Mouse (Mus musculus) adrenal gland, postnatal 4 days (tissue): ENCODE results near the gene Tpbpb. TPM values are rescaled to one million over a fixed set of nuclear protein-coding genes. Genes with fewer than 3 reads are reported as not detected.
"Not testable (repeated sequence)": the region's sequence is repeated elsewhere in the genome, so short reads cannot be mapped to it uniquely, and the experiment has no call there.

Experiments used
- DNase-seq, 2 experiments: peaks; one replicate each; pipeline ENCODE4 v3.0.0; 2021 to 2022; ENCODE audit warnings: low spot score in 2 of 2, mixed read lengths in 2 of 2
- long read RNA-seq, 2 experiments: library from polyadenylated mRNA; stranded (forward); transcript quantifications; one replicate each; pipeline ENCODE4 v2.0.0; 2021
- total RNA-seq, 2 experiments: library from RNA; stranded (reverse); gene quantifications; 2 replicates each; pipeline ENCODE4 v1.2.3; 2021

The Tpbpb gene
- total RNA-seq, result not detected
- long read RNA-seq, experiment 1, result 0 reads
- long read RNA-seq, experiment 2, result 0 reads

DNA sequence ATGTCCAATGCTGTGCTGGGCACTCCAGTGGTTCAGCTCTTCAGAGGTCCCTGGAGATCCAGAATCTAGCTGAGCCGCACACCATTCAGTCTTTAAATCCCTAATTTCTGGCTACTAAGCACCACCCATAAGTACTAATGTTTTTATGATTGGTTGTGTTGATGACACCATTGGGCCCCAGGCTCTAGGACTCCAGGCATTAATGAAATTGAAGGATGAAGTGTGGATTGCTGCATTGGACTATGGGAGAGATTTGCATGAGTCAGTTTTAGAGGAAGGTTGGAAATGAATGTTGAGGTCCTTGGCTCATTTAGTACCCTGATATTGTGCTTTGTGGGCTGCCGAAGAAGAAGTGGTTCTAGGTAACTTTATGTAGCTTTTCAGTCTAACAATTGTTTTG lies at the start of gene Tpbpb:
TSS of gene Tpbpb (minus strand) at position 101 of the 400 bp plus-strand sequence.
- DNase-seq, result not testable (repeated sequence)

DNA sequence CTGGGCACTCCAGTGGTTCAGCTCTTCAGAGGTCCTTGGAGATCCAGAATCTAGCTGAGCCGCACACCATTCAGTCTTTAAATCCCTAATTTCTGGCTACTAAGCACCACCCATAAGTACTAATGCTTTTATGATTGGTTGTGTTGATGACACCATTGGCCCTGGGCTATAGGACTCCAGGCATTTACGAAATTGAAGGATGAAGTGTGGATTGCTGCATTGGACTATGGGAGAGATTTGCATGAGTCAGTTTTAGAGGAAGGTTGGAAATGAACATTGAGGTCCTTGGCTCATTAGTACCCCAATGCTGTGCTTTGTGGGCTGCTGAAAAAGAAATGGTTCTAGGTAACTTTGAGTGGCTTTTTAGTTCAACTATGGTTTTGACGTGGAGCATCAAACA lies 37.2 kb upstream of the Tpbpb start, which contains the start of gene Tpbpa:
TSS of gene Tpbpa (minus strand) at position 101 of the 400 bp plus-strand sequence.
- DNase-seq, result not testable (repeated sequence)

DNA sequence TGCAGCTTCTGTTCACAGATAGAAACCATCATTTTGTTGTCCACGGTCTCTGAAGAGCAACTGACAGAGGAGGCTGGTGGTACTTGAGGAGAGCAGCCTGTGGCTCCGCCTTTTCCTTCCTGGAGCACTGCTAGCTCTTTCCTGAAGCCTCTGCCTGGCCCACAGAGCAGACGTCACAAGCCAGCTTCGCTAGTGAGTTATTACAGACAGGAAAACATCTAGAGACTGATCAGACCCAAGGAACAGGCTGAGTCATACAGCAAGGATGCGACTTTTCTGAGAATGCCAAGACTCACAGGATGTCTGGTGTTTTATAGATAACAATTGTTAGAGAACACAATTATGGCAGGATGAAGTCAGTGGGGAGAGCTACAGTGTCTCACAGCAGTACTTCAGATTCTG lies 31.8 kb upstream of the Tpbpb start, which contains the start of the genes Gm49391 and Ctla2a:
TSS of gene Gm49391 (minus strand) at position 72 of the 402 bp plus-strand sequence.
TSS of gene Ctla2a (minus strand) at position 126 of the 402 bp plus-strand sequence.
- DNase-seq, result no peak

DNA sequence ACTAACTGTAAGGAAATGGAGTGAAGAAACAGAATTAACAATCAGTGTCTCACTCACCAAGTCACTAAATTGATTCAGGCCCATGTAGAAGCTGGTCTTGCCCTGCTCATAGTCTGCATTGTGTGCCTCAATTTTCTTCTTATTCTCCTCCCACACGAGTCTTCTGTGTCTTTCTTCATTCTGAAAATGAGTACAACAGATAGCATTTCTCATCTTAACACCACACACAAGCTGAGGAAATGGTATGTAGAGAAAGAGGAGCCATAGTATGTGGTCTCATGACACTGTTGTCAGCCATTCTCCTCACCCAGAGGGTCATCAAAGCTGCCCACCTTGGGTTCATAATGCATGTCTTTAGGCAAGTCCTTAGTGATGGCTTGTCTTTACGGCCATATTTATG lies 30.8 kb upstream of the Tpbpb start, which contains the start of gene Gm49393:
TSS of gene Gm49393 (minus strand) at position 101 of the 400 bp plus-strand sequence.
- not testable (repeated sequence) for DNase-seq

DNA sequence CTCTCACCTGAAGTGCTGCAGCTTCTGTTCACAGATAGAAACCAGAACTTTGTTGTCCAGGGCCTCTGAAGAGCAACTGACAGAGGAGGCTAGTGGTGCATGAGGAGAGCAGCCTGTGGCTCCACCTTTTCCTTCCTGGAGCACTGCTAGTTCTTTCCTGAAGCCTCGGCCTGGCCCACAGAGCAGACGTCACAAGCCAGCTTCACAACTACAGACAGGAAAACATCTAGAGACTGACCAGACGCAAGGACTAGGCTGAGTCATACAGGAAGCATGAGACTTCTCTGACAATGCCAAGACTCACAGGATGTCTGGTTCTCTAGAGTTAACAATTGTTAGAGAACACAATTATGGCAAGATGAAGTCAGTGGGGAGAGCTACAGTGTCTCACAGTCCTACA lies 7.4 kb downstream of the Tpbpb start, which contains the start of gene Ctla2b:
TSS of gene Ctla2b (minus strand) at position 120 of the 400 bp plus-strand sequence.
- no peak for DNase-seq

DNA sequence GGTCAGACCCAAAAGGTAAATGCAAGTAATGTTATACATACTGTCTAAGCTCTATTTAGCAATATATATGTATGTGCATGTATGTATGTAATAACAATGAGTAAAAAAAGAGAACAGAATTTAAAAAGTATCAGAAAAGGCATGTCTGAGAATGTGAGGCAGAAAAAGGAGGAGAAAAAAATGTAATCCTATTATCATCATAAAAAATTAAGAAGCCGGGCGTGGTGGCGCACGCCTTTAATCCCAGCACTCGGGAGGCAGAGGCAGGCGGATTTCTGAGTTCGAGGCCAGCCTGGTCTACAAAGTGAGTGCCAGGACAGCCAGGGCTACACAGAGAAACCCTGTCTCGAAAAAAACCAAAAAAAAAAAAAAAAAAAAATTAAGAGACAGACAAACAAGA lies 7.9 kb downstream of the Tpbpb start, which contains the start of gene Gm49392:
TSS of gene Gm49392 (minus strand) at position 101 of the 400 bp plus-strand sequence.
- DNase-seq, result not testable (repeated sequence)

DNA sequence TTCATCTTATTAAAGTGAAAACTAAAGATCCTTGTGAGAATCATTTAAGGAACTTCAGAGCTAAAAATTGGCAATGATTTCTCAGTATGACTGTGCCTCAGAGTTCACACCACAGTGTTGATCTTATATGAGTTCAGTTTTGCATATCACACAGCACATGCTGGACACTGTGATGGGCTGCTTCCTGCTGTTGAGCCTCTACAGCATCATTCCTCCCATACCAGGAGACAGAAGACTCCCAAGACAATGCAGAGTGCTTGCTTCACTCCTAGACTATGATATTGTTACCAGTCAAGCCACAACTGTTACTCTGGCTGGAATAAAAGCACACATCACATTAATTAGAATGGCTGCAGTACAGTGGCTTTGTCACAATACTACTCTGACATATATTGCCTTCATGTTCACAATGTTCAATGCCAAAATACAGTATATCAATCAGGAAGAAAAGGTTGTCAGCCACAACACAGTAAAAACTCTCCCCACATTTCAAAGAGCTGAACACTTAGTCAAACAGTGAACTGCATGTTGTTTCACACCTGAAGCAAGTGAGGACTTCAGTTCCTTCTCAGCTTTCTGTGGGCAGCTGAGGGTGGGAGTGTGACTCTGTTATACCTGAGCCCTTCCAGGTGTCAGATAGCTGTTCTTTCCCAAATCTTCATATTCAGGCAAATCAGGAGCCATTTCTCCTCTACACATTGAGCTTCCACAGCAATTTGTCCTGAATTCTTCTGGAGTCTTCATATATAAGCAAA lies 9.1 kb downstream of the Tpbpb start:
- no peak for DNase-seq

DNA sequence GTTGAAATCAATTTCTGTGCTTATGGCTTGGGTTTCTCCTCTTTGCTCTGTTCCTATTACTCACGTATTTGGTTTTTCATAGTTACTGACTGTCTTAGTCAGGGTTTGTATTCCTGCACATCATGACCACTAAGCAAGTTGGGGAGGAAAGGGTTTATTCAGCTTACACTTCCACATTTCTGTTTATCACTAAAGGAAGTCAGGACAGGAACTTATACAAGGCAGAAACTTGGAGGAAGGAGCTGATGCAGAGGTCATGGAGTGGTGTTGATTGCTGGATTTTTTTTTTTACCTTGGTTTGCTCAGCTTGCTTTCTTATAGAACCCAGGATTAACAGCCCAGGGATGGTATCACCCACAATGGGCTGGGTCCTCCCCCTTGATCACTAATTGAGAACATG lies 12.4 kb downstream of the Tpbpb start:
- DNase-seq, result no peak

DNA sequence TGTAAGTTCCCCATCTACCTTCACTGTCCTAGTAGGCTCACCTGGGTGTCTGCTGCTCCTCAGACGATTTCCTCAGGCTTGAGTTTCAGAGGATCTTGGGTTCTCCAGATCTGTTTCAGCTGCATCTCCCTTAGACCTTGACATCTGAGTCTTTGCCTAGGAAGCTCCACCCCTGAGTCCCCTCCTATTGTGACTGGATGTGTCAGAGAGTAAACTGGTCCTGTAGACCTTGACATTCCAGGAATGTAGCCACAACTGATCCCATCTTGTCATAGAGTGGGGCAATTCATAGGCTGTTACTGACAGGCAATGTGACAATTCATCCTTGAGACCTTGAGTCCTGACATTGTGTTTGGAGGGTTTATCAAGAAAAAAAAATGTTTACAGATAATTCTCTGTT lies 40.4 kb downstream of the Tpbpb start, which contains the start of gene 4930486L24Rik:
TSS of gene 4930486L24Rik (minus strand) at position 195 of the 400 bp plus-strand sequence.
- DNase-seq, result no peak

Other genes with a start within 250 kb of the Tpbpb start
- gene BC051665, start 118.5 kb downstream of the Tpbpb start, total RNA-seq, result not detected
- not detected for gene Ctsll3, start 102.0 kb downstream of the Tpbpb start, total RNA-seq
- gene 4930486L24Rik, start 40.4 kb downstream of the Tpbpb start, total RNA-seq, result 10 to 100 TPM; 31.9 to 54.1 TPM
- gene Gm49392, start 8.0 kb downstream of the Tpbpb start, total RNA-seq, result under 1 TPM in 1 of 2 experiments, not detected in 1; 0.93 TPM
- 1 to 10 TPM; 4.2 to 5.4 TPM for gene Ctla2b, start 7.4 kb downstream of the Tpbpb start, total RNA-seq
- under 1 TPM in 1 of 2 experiments, not detected in 1; 0.79 TPM for gene Gm49393, start 30.7 kb upstream of the Tpbpb start, total RNA-seq
- gene Gm49391, start 31.7 kb upstream of the Tpbpb start, total RNA-seq, result under 1 TPM in 1 of 2 experiments, not detected in 1; 0.31 TPM
- gene Ctla2a, start 31.7 kb upstream of the Tpbpb start, total RNA-seq, result 10 to 100 TPM; 38.2 to 38.3 TPM
- gene Tpbpa, start 37.1 kb upstream of the Tpbpb start, total RNA-seq, result not detected
- not detected for gene Ctsj, start 101.1 kb upstream of the Tpbpb start, total RNA-seq
- gene Ctsq, start 135.8 kb upstream of the Tpbpb start, total RNA-seq, result not detected